Mouse (Mus musculus): ENCODE data around the gene Arl6. TPM values are rescaled to one million over a fixed set of nuclear protein-coding genes. Genes with fewer than 3 reads are reported as not detected.
A peak's percentile ranks its signal among the peaks of the same experiment; 100 is the strongest.

Gene Arl6
- polyA plus RNA-seq, 1 experiment from 2014 or later, result 49.6 TPM

DNA sequence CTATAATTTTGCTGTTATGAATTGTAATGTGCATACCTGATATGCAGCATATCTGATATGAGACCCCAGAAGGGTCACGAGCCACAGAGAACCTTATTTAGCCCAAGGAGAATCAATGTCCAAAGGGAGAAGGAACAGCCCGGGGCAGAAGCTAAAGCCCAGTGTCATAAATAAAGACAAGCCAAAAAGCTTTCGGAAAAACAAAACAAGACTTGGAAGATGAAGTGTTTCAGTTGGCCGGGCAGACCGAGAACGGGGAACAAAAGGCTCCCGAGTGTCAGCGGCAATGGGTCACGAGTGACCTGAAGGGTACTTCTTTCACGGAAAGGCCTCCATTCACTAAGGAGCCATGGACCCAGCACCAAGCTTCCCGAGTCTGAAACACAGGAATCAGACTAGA, 65.2 kb downstream of the Arl6 start:
- no peak for ATAC-seq
- H3K4me2 ChIP-seq (ENCODE audit: low read length), result no peak overlapping the region
- H3K4me1 ChIP-seq (replicated peaks; ENCODE audit: control insufficient read depth, insufficient read depth, low read length), result no peaks in the 10 kb centered on the region
- H3K27me3 ChIP-seq (replicated peaks; ENCODE audit: control insufficient read depth, insufficient read depth, low read length), result no peaks in the 10 kb centered on the region
- 82% methylated on average over 11 of the region's 11 CpGs for WGBS
- H3K27ac ChIP-seq (ENCODE audit: low read length), result no peak overlapping the region
- no peaks in the 10 kb centered on the region for H3K36me3 ChIP-seq (ENCODE audit: control insufficient read depth, insufficient read depth)
- no peak overlapping the region for H3K4me3 ChIP-seq (replicated peaks; ENCODE audit: low read length)
- no peak overlapping the region for H3K9ac ChIP-seq (replicated peaks; ENCODE audit: low read depth, low read length)
- no peaks in the 10 kb centered on the region for H3K9me3 ChIP-seq (ENCODE audit: control insufficient read depth, low read length)

DNA sequence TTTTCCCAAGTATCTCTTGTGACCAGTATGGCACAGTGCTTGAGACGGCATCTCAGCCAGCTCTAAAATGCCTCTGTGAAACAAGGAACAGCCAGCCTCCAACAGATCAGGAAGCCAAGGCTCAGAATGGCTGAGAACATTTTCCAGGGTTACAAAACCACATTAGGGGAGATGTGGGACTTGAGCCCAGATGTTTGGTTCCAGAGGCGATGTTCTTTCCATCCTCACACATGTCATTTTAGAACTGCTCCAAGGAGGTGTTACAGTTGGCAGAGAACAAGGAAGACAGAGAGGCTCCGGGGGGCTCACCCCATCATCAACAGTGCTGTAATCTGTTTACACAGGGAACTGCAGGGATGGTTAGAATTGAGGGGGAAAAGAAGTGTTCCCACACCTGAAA, 66.5 kb downstream of the Arl6 start:
- Histone ChIP-seq H3K27me3 (replicated peaks; ENCODE audit: control insufficient read depth, insufficient read depth, low read length) (no peaks in the 10 kb centered on the region), H3K27ac (ENCODE audit: low read length) (no peak overlapping the region), H3K9me3 (ENCODE audit: control insufficient read depth, low read length) (no peaks in the 10 kb centered on the region), H3K4me1 (replicated peaks; ENCODE audit: control insufficient read depth, insufficient read depth, low read length) (peaks cover 2% of the 10 kb centered on the region; the same call in 1 of the 2 replicates), H3K9ac (replicated peaks; ENCODE audit: low read depth, low read length) (no peak overlapping the region), H3K36me3 (ENCODE audit: control insufficient read depth, insufficient read depth) (no peaks in the 10 kb centered on the region), H3K4me3 (replicated peaks; ENCODE audit: low read length) (no peak overlapping the region), H3K4me2 (ENCODE audit: low read length) (no peak overlapping the region)
- WGBS, result 92% methylated on average over 3 of the region's 3 CpGs
- ATAC-seq, result no peak

- no peak for ATAC-seq
- no peak overlapping the region for H3K4me2 ChIP-seq (ENCODE audit: low read length)
- no peaks in the 10 kb centered on the region for H3K27me3 ChIP-seq (replicated peaks; ENCODE audit: control insufficient read depth, insufficient read depth, low read length)
- H3K4me1 ChIP-seq (replicated peaks; ENCODE audit: control insufficient read depth, insufficient read depth, low read length), result peaks cover 2% of the 10 kb centered on the region; the same call in 1 of the 2 replicates
- no peaks in the 10 kb centered on the region for H3K36me3 ChIP-seq (ENCODE audit: control insufficient read depth, insufficient read depth)
- H3K27ac ChIP-seq (ENCODE audit: low read length), result no peak overlapping the region
- H3K4me3 ChIP-seq (replicated peaks; ENCODE audit: low read length), result no peak overlapping the region
- H3K9ac ChIP-seq (replicated peaks; ENCODE audit: low read depth, low read length), result no peak overlapping the region
- 94% methylated on average over 8 of the region's 8 CpGs for WGBS
- H3K9me3 ChIP-seq (ENCODE audit: control insufficient read depth, low read length), result no peaks in the 10 kb centered on the region
Measured at GRCm38 (mm10) chr16:59570807-59571206, 68.4 kb downstream of the Arl6 start.

- 75% methylated on average over 8 of the region's 8 CpGs for WGBS
Measured at GRCm38 (mm10) chr16:59569837-59570236, 69.4 kb downstream of the Arl6 start.

DNA sequence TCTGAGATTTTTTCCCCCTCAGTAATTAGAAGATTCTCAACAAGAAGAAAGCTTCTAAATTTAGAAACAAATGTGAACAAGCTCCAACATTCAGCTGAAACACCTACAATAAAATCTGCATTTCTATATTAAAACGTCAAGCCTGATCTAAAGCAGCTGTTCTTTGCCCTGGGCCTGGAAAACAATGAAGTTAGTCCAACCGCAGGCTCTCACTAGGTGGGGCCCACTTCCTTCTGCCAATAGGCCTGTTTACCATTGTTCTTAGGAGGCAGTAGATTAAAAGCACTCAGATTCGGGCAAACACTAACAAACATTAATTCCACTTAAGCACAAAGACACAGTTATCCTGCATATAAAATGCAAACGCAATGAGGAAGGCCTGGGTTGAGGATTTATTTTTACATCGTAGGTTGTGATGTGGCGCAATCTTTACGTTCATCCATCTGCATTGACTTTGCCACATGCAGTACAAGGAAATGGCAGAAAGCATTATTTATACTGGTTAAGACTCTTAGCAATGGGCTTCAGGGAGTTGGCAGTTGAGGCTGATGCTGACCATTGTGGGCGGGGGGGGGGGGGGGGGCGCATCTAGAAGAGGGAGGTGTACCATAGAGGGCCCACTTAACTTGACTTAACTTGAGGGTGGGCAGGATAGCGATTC, 71.3 kb downstream of the Arl6 start:
- no peak for ATAC-seq
- WGBS, result 64% methylated on average over 9 of the region's 10 CpGs
- H3K36me3 ChIP-seq (ENCODE audit: control insufficient read depth, insufficient read depth), result no peaks in the 10 kb centered on the region
- no peak overlapping the region for H3K4me2 ChIP-seq (ENCODE audit: low read length)
- H3K9ac ChIP-seq (replicated peaks; ENCODE audit: low read depth, low read length), result no peak overlapping the region
- no peaks in the 10 kb centered on the region for H3K27me3 ChIP-seq (replicated peaks; ENCODE audit: control insufficient read depth, insufficient read depth, low read length)
- peak overlapping the region; percentile 47 for H3K27ac ChIP-seq (ENCODE audit: low read length)
- H3K4me1 ChIP-seq (replicated peaks; ENCODE audit: control insufficient read depth, insufficient read depth, low read length), result peaks cover 2% of the 10 kb centered on the region; the same call in 1 of the 2 replicates
- H3K4me3 ChIP-seq (replicated peaks; ENCODE audit: low read length), result no peak overlapping the region
- H3K9me3 ChIP-seq (ENCODE audit: control insufficient read depth, low read length), result no peaks in the 10 kb centered on the region

More at GRCm38 (mm10) chr16:59569837-59570236, 69.4 kb downstream of the Arl6 start:
- Histone ChIP-seq H3K4me1 (replicated peaks; ENCODE audit: control insufficient read depth, insufficient read depth, low read length) (peaks cover 2% of the 10 kb centered on the region; the same call in 1 of the 2 replicates), H3K36me3 (ENCODE audit: control insufficient read depth, insufficient read depth) (no peaks in the 10 kb centered on the region), H3K4me2 (ENCODE audit: low read length) (no peak overlapping the region), H3K4me3 (replicated peaks; ENCODE audit: low read length) (no peak overlapping the region), H3K9ac (replicated peaks; ENCODE audit: low read depth, low read length) (no peak overlapping the region), H3K27me3 (replicated peaks; ENCODE audit: control insufficient read depth, insufficient read depth, low read length) (no peaks in the 10 kb centered on the region), H3K9me3 (ENCODE audit: control insufficient read depth, low read length) (no peaks in the 10 kb centered on the region), H3K27ac (ENCODE audit: low read length) (no peak overlapping the region)
- no peak for ATAC-seq

GRCm38 (mm10) chr16:59566437-59566836, 72.8 kb downstream of the Arl6 start:
- H3K9me3 ChIP-seq (ENCODE audit: control insufficient read depth, low read length), result no peaks in the 10 kb centered on the region
- ATAC-seq, result no peak
- no peaks in the 10 kb centered on the region for H3K27me3 ChIP-seq (replicated peaks; ENCODE audit: control insufficient read depth, insufficient read depth, low read length)
- peaks cover 2% of the 10 kb centered on the region; the same call in 1 of the 2 replicates for H3K4me1 ChIP-seq (replicated peaks; ENCODE audit: control insufficient read depth, insufficient read depth, low read length)
- H3K4me3 ChIP-seq (replicated peaks; ENCODE audit: low read length), result no peak overlapping the region
- WGBS, result 84% methylated on average over 4 of the region's 4 CpGs
- H3K4me2 ChIP-seq (ENCODE audit: low read length), result no peak overlapping the region
- no peak overlapping the region for H3K27ac ChIP-seq (ENCODE audit: low read length)
- H3K36me3 ChIP-seq (ENCODE audit: control insufficient read depth, insufficient read depth), result no peaks in the 10 kb centered on the region
- H3K9ac ChIP-seq (replicated peaks; ENCODE audit: low read depth, low read length), result no peak overlapping the region

DNA sequence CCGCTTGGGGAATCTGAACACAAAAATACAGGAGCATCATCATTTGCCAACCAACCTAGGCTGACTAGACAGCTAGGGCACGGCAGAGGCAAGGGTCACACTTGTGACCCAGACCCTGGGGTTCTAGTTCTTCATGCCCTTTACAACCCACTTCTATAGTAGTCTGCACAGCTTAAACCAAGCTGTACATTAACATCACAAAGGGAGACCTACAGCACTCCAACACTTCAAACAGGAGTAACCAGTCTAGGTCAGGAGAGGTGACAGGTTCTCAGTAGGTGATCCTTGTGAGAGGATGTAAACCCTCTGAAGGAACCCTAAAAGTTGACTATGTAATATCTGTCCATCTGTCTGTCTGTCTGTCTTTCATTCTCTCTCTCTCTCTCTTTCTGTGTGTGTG, 73.6 kb downstream of the Arl6 start:
- no peak overlapping the region for H3K4me3 ChIP-seq (replicated peaks; ENCODE audit: low read length)
- no peak overlapping the region for H3K9ac ChIP-seq (replicated peaks; ENCODE audit: low read depth, low read length)
- no peaks in the 10 kb centered on the region for H3K36me3 ChIP-seq (ENCODE audit: control insufficient read depth, insufficient read depth)
- H3K4me1 ChIP-seq (replicated peaks; ENCODE audit: control insufficient read depth, insufficient read depth, low read length), result peaks cover 2% of the 10 kb centered on the region; the same call in 1 of the 2 replicates
- no peak overlapping the region for H3K27ac ChIP-seq (ENCODE audit: low read length)
- H3K9me3 ChIP-seq (ENCODE audit: control insufficient read depth, low read length), result no peaks in the 10 kb centered on the region
- H3K27me3 ChIP-seq (replicated peaks; ENCODE audit: control insufficient read depth, insufficient read depth, low read length), result no peaks in the 10 kb centered on the region
- no peak for ATAC-seq
- no peak overlapping the region for H3K4me2 ChIP-seq (ENCODE audit: low read length)
- WGBS, result 81% methylated on average over 2 of the region's 2 CpGs

DNA sequence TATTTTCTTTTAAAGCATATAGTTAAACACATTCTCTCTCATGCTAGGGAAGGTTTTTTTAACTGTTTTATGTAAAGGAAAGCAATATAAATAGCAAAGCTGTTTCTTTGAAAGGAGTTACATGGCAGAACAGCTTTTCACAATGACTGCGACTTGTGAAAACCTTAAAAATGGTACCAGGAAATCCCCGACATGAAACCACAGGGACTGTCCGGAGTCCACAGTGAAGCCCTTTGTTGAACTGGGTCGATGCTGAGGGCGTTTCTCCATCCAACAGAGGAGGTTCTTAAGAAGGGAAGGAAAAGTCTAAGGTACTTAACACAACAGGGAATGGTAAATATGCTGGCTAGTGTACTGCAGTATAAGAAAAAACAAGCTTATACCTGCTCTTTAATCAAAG, 75.2 kb downstream of the Arl6 start:
- H3K4me3 ChIP-seq (replicated peaks; ENCODE audit: low read length), result no peak overlapping the region
- H3K9me3 ChIP-seq (ENCODE audit: control insufficient read depth, low read length), result no peaks in the 10 kb centered on the region
- H3K4me2 ChIP-seq (ENCODE audit: low read length), result no peak overlapping the region
- H3K27ac ChIP-seq (ENCODE audit: low read length), result no peak overlapping the region
- WGBS, result 79% methylated on average over 5 of the region's 5 CpGs
- no peaks in the 10 kb centered on the region for H3K36me3 ChIP-seq (ENCODE audit: control insufficient read depth, insufficient read depth)
- no peaks in the 10 kb centered on the region for H3K27me3 ChIP-seq (replicated peaks; ENCODE audit: control insufficient read depth, insufficient read depth, low read length)
- peaks cover 2% of the 10 kb centered on the region; the same call in 1 of the 2 replicates for H3K4me1 ChIP-seq (replicated peaks; ENCODE audit: control insufficient read depth, insufficient read depth, low read length)
- ATAC-seq, result no peak
- no peak overlapping the region for H3K9ac ChIP-seq (replicated peaks; ENCODE audit: low read depth, low read length)

All from forebrain, embryonic 16.5 days (tissue).